ENCODE assay signal across 21 mouse cellular contexts in the genomic region with DNA sequence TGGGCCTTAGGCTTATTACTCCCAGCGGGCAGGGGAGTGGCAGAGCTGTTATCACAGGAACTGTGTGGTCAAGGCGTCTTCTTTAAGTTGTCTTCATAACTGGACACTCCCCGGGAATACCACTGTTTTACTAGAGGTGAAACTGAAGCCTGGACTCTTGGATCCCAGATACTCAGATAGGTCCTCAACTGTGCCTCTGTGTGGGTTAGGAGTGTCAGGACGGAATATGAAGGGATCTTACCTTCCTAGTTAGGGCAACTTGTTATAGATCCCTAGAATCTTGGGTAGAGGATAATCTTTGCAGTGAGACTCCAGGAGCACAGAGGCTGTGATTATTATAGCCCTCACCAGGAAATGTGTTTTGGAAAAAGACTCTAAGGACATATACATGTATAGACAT. TPM values are rescaled to one million over a fixed set of nuclear protein-coding genes. Genes with fewer than 3 reads are reported as not detected.
A peak's percentile ranks its signal among the peaks of the same experiment; 100 is the strongest.
DNase-seq lines count a peak whose midpoint lies in the region; ATAC-seq lines count a peak whose summit lies in the region.
"Had no signal": no experiment of that assay in that cellular context is flagged by ENCODE, and none has a peak within 500 bp of the region (broad histone marks: within the 10 kb centered on the region; RNA-seq: fewer than 3 reads in every experiment).

A gene (minus strand): TSS at position 101 of the 400 bp plus-strand sequence.

- H3K4me3 ChIP-seq in heart, embryonic 10.5 days, result no peak within 1 kb of the TSS
- no peak within 1 kb of the TSS for H3K4me3 ChIP-seq in embryonic facial prominence, embryonic 14.5 days (ENCODE audit: low read depth, low read length)
- H3K4me3 ChIP-seq: forebrain, embryonic 12.5 days; hindbrain, embryonic 10.5 days; intestine, embryonic 15.5 days had no signal

- no peak for ATAC-seq in embryonic facial prominence, embryonic 14.5 days (ENCODE audit: low read depth)
- ATAC-seq in monocyte, adult 5-6 weeks (replicated peaks; ENCODE audit: insufficient number of reproducible peaks, low FRiP score, low TSS enrichment, poor library complexity, severe bottlenecking), result no peak
- ATAC-seq: CD4-positive, CD25-positive, alpha-beta regulatory T cell, adult 4 months; forebrain, postnatal 0 days; intestine, embryonic 15.5 days had no signal

- intact Hi-C loops in heart, postnatal 10 days (cut with DNase I), result no loop called here

- no peaks in the 10 kb centered on the region for H3K9me3 ChIP-seq in heart, embryonic 10.5 days
- no peaks in the 10 kb centered on the region for H3K9me3 ChIP-seq in embryonic facial prominence, embryonic 14.5 days (ENCODE audit: control insufficient read depth, low read length)
- H3K9me3 ChIP-seq: forebrain, embryonic 12.5 days; G1E; hindbrain, embryonic 10.5 days; intestine, embryonic 15.5 days had no signal

- DNase-seq in adrenal gland, postnatal 4 days (ENCODE audit: low spot score in 2 of 2), result no peak
- DNase-seq in adrenal gland, adult 18-20 months (ENCODE audit: low spot score in 2 of 2), result no peak
- no peak for DNase-seq in heart, embryonic 10.5 days (ENCODE audit: low spot score)
- no peak for DNase-seq in heart, postnatal 10 days
- no peak for DNase-seq in embryonic facial prominence, embryonic 14.5 days (ENCODE audit: low spot score)
- no peak for DNase-seq in neural tube, embryonic 10.5 days (ENCODE audit: extremely low spot score, low spot score)
- DNase-seq in left cerebral cortex, adult 18-20 months (ENCODE audit: low spot score in 2 of 2), result no peak
- DNase-seq: adrenal gland, postnatal 10 days; B cell, adult 2 months; cerebellum, adult 11-12 months; cerebellum, adult 9-10 months; cerebellum, postnatal 25 days; forebrain, postnatal 0 days; heart, postnatal 14 days had no signal

- WGBS in heart, embryonic 10.5 days, result 72% methylated on average over 4 of the region's 4 CpGs
- WGBS in embryonic facial prominence, embryonic 14.5 days, result 78% methylated on average over 4 of the region's 4 CpGs

- H3K27me3 ChIP-seq in heart, embryonic 10.5 days (ENCODE audit: insufficient read depth, poor library complexity, severe bottlenecking), result no peaks in the 10 kb centered on the region
- no peaks in the 10 kb centered on the region for H3K27me3 ChIP-seq in embryonic facial prominence, embryonic 14.5 days (replicated peaks; ENCODE audit: control insufficient read depth, insufficient read depth, low read length)
- H3K27me3 ChIP-seq: forebrain, embryonic 12.5 days; intestine, embryonic 15.5 days had no signal

- H3K36me3 ChIP-seq in heart, embryonic 10.5 days, result no peaks in the 10 kb centered on the region
- H3K36me3 ChIP-seq in embryonic facial prominence, embryonic 14.5 days (ENCODE audit: control insufficient read depth, insufficient read depth, low read length), result no peaks in the 10 kb centered on the region
- H3K36me3 ChIP-seq: forebrain, embryonic 12.5 days; G1E; hindbrain, embryonic 10.5 days; intestine, embryonic 15.5 days had no signal

- H3K9ac ChIP-seq in embryonic facial prominence, embryonic 14.5 days (ENCODE audit: low read depth, low read length), result no peak within 1 kb of the TSS
- H3K9ac ChIP-seq: forebrain, embryonic 12.5 days; forebrain, postnatal 0 days; hindbrain, embryonic 14.5 days; intestine, embryonic 15.5 days had no signal

- H3K27ac ChIP-seq in heart, embryonic 10.5 days, result 0 out of 2 replicates have a peak within 1 kb of the TSS, but pooled peaks have one; percentile 16
- no peak within 1 kb of the TSS for H3K27ac ChIP-seq in embryonic facial prominence, embryonic 14.5 days (replicated peaks; ENCODE audit: low read depth, low read length)
- H3K27ac ChIP-seq: forebrain, embryonic 12.5 days; hindbrain, embryonic 10.5 days; hindbrain, embryonic 14.5 days; intestine, embryonic 15.5 days had no signal

- H3K4me2 ChIP-seq in embryonic facial prominence, embryonic 14.5 days (ENCODE audit: low read depth, low read length), result no peak within 1 kb of the TSS
- H3K4me2 ChIP-seq: forebrain, embryonic 12.5 days; hindbrain, embryonic 14.5 days; intestine, embryonic 15.5 days had no signal

- H3K4me1 ChIP-seq in heart, embryonic 10.5 days, result peaks cover 29% of the 10 kb centered on the region
- no peaks in the 10 kb centered on the region for H3K4me1 ChIP-seq in embryonic facial prominence, embryonic 14.5 days (ENCODE audit: control insufficient read depth, insufficient read depth, low read length)
- H3K4me1 ChIP-seq: forebrain, embryonic 12.5 days; hindbrain, embryonic 10.5 days; intestine, embryonic 15.5 days had no signal

RNA-seq across cellular contexts. Expression of the gene that starts here (rescaled TPM):
- total RNA-seq in adrenal gland, postnatal 4 days (2021), result 10 to 100 TPM; 10.4 to 19.2 TPM
- 1 to 10 TPM; 1.8 to 3.4 TPM for total RNA-seq in adrenal gland, adult 18-20 months (2021)
- not detected in 2 replicates for polyA plus RNA-seq in heart, embryonic 10.5 days (2016; fragmentation: Nextera tagmentation; extraction: Ambion mirVana)
- total RNA-seq in heart, postnatal 10 days (2021), result 1 to 10 TPM; 5.2 to 6.8 TPM
- polyA plus RNA-seq in embryonic facial prominence, embryonic 14.5 days (2014; fragmentation: Nextera tagmentation; extraction: Ambion mirVana), result 129 and 233 TPM in 2 replicates
- 136 to 337 TPM (median 173 TPM) in 3 replicates for total RNA-seq in monocyte, adult 5-6 weeks (2017)
- total RNA-seq in left cerebral cortex, adult 18-20 months (2021), result not detected
- polyA plus RNA-seq: CD4-positive, CD25-positive, alpha-beta regulatory T cell, adult 4 months; forebrain, embryonic 12.5 days; G1E; hindbrain, embryonic 10.5 days had no signal

Comparison
In these comparisons a context has a peak if more than half of its experiments do, and no peak if none do; other contexts are left out.
1. RNA of the gene that starts here (polyA plus RNA-seq): 129 to 233 TPM in embryonic facial prominence, embryonic 14.5 days; not detected in heart, embryonic 10.5 days; every median in the first group is over 100 times any median in the second.